Mouse (Mus musculus): ENCODE data around the gene Rasa2. TPM values are rescaled to one million over a fixed set of nuclear protein-coding genes. Genes with fewer than 3 reads are reported as not detected.

The Rasa2 gene
- polyA plus RNA-seq (2012; rRNA removed; ENCODE audit: low replicate concordance), result 2.0 and 3.2 TPM in 2 replicates

DNA sequence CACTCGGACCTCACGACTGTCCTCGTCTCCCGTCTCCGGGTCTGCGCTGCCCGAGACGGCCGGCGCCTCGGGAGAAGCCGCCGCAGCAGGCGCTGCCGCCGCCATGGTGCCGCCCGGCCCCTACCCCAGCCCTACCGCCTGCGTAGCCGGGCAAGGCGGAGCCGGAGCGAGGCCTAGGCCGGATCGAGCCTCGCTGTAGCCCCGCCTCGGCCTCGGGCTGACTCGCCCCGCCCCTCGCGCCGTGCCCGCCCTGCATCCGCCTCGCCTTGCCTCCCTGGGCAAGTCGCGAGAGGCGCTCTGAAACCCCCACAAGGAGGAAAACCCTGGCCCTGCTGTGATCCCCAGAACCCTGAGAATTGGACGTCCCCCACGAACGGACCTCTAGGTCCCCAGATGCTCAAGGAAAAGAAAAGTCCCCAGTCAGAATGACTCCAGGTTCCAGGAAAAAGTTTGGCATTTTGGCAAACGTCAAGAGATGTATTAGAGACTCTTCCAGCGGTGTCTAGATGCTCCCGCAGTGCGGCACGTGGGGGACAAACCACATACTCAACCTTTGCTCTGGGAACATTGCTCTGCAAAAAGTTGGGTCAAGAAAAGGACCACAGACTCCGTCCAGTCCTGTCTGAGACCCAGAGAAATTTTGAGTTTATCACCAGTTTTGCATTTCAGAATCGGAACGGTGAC lies at the start of gene Rasa2:
Gene Rasa2, minus strand, starts transcription at position 229 of the 684 bp plus-strand sequence.

DNA sequence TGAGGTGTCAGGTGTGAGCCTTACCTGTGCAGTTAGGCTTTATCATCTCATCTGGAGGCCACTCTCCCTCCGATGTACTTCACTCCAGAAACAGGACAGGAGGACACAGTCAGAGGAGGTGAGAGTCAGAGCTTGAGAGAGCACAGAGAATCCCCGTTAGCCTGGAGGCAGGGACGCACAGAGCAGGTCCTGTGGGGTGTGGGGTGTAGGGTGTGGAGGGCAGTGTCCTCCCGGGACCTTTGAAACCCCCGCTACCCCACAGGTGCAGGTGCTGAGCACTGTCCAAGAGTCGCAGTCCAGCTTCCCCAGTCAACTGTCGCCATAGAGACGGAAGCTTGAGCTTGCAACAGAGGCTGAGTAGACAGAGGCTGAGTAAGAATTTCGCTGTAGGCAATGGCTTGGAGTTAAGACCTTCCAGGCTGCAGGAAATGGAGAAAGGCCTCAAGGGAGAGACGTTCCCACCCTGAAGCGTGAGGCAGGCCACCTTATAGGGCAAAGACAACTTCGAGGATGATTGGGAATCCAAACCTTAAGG lies 106.4 kb downstream of the Rasa2 start, which contains the start of gene Gm28729:
Gene Gm28729, minus strand, starts transcription at position 293 of the 535 bp plus-strand sequence.

Other genes with a start within 250 kb of the Rasa2 start
- 99.3 and 112 TPM in 2 replicates for gene Rnf7, start 152.9 kb downstream of the Rasa2 start, polyA plus RNA-seq (2012; rRNA removed; ENCODE audit: low replicate concordance)
- 0.06 TPM in 1 of 2 replicates, not detected in the other for gene Gm28729, start 106.4 kb downstream of the Rasa2 start, polyA plus RNA-seq (2012; rRNA removed; ENCODE audit: low replicate concordance)
- 9.2 and 10.3 TPM in 2 replicates for gene Zbtb38, start 121.2 kb upstream of the Rasa2 start, polyA plus RNA-seq (2012; rRNA removed; ENCODE audit: low replicate concordance)

Measured in mammary gland, adult 2 months (tissue).